ENCODE assay signal across 29 mouse cellular contexts in genomic region chr3:41170566-41170965, GRCm38 (mm10).
A peak's percentile ranks its signal among the peaks of the same experiment; 100 is the strongest.
DNase-seq lines count a peak whose midpoint lies in the region; ATAC-seq and TF ChIP-seq lines count a peak whose summit lies in the region.
"Had no signal": no experiment of that assay in that cellular context is flagged by ENCODE, and none has a peak within 500 bp of the region (broad histone marks: within the 10 kb centered on the region; RNA-seq: fewer than 3 reads in every experiment).

No protein-coding gene starts in this region.

- peaks cover 5% of the 10 kb centered on the region; the same call in 1 of the 2 replicates for H3K4me1 ChIP-seq in heart, embryonic 11.5 days (ENCODE audit: control insufficient read depth, insufficient read depth, low read length)
- peaks cover 11 to 21% of the 10 kb centered on the region in 2 experiments for H3K4me1 ChIP-seq in MEL (ENCODE audit: control insufficient read depth in 1 of 2, insufficient read depth in 2 of 2, low read length in 2 of 2)
- H3K4me1 ChIP-seq in liver, embryonic 13.5 days (replicated peaks), result peaks cover 68% of the 10 kb centered on the region
- H3K4me1 ChIP-seq: forebrain, embryonic 13.5 days; hindbrain, embryonic 12.5 days; midbrain, embryonic 13.5 days had no signal

- no peak overlapping the region for H3K4me2 ChIP-seq in heart, embryonic 11.5 days
- no peak overlapping the region for H3K4me2 ChIP-seq in liver, embryonic 13.5 days
- H3K4me2 ChIP-seq: embryonic facial prominence, embryonic 13.5 days; forebrain, embryonic 13.5 days; hindbrain, embryonic 12.5 days; midbrain, embryonic 13.5 days had no signal

- H3K27ac ChIP-seq in heart, embryonic 11.5 days (ENCODE audit: low read depth, low read length), result no peak overlapping the region; the same call in 1 of the 2 replicates
- 0 out of 2 replicates have a peak overlapping the region, but pooled peaks have one; percentile 14 for H3K27ac ChIP-seq in MEL (ENCODE audit: control insufficient read depth, low read depth, low read length)
- H3K27ac ChIP-seq in liver, embryonic 13.5 days, result peak overlapping the region; percentile 98
- H3K27ac ChIP-seq: embryonic facial prominence, embryonic 13.5 days; forebrain, embryonic 13.5 days; hindbrain, embryonic 12.5 days; hindbrain, postnatal 0 days; midbrain, embryonic 13.5 days had no signal

- no peak for ATAC-seq in heart, embryonic 11.5 days (replicated peaks; ENCODE audit: insufficient number of reproducible peaks, low FRiP score, low TSS enrichment)
- ATAC-seq in liver, embryonic 13.5 days (ENCODE audit: low read depth), result no peak
- ATAC-seq: forebrain, embryonic 13.5 days; hindbrain, postnatal 0 days; intestine, postnatal 0 days; midbrain, embryonic 13.5 days; Patski had no signal

- H3K9ac ChIP-seq in heart, embryonic 11.5 days (ENCODE audit: low read depth, low read length), result no peak overlapping the region
- H3K9ac ChIP-seq in MEL (ENCODE audit: control insufficient read depth, low read depth, low read length, poor library complexity, severe bottlenecking), result no peak overlapping the region
- H3K9ac ChIP-seq in liver, embryonic 13.5 days, result peak overlapping the region; percentile 56
- H3K9ac ChIP-seq: embryonic facial prominence, embryonic 13.5 days; forebrain, embryonic 13.5 days; hindbrain, embryonic 12.5 days; midbrain, embryonic 13.5 days had no signal

- TF ChIP-seq EP300 in MEL (IDR thresholded peaks at IDR 0.05; ENCODE audit: low read depth in 1 of 2, low read length in 2 of 2), result no peak

- H3K79me2 ChIP-seq in MEL (ENCODE audit: control insufficient read depth, insufficient read depth, low read length, poor library complexity), result no peaks in the 10 kb centered on the region

- TF ChIP-seq POLR2A in MEL (IDR thresholded peaks at IDR 0.05; ENCODE audit: control insufficient read depth in 1 of 2, insufficient read depth in 1 of 2, low read depth in 1 of 2, low read length in 2 of 2, poor library complexity in 1 of 2), result no peak

- no peaks in the 10 kb centered on the region for H3K9me3 ChIP-seq in heart, embryonic 11.5 days (replicated peaks; ENCODE audit: control insufficient read depth, low read length)
- H3K9me3 ChIP-seq in MEL (replicated peaks; ENCODE audit: insufficient read depth, low read length), result no peaks in the 10 kb centered on the region
- no peaks in the 10 kb centered on the region for H3K9me3 ChIP-seq in liver, embryonic 13.5 days (replicated peaks)
- H3K9me3 ChIP-seq: embryonic facial prominence, embryonic 13.5 days; forebrain, embryonic 13.5 days; heart, embryonic 13.5 days; hindbrain, embryonic 12.5 days had no signal

- DNase-seq in embryo, embryonic 10 days (ENCODE audit: low spot score), result peak; percentile 2
- no peak for DNase-seq in embryo, embryonic 9.5 days (ENCODE audit: extremely low spot score)
- DNase-seq in heart, postnatal 4 days, result peak; percentile 2
- DNase-seq in MEL (ENCODE audit: low read depth, low spot score), result no peak
- DNase-seq in liver, embryonic 13.5 days, result no peak
- no peak for DNase-seq in thymus, postnatal 25 days
- DNase-seq in ovary, postnatal 14 days (ENCODE audit: low spot score), result no peak
- DNase-seq: adrenal gland, postnatal 10 days; cerebellum, adult 11 months; cerebellum, adult 9-10 months; cerebellum, postnatal 36 days; embryo, embryonic 11 days; gastrocnemius, postnatal 10 days; kidney, adult 9 months; kidney, postnatal 10 days; layer of hippocampus, postnatal 36 days; left cerebral cortex, postnatal 4 days; lung, postnatal 4 days; right cerebral cortex, adult 18-20 months had no signal

- H3K4me3 ChIP-seq in heart, embryonic 11.5 days (ENCODE audit: low read depth, low read length), result no peak overlapping the region
- no peak overlapping the region for H3K4me3 ChIP-seq in MEL (ENCODE audit: control insufficient read depth in 1 of 2, insufficient read depth in 1 of 2, low read depth in 2 of 2, low read length in 2 of 2)
- no peak overlapping the region for H3K4me3 ChIP-seq in liver, embryonic 13.5 days (replicated peaks)
- H3K4me3 ChIP-seq: embryonic facial prominence, embryonic 13.5 days; forebrain, embryonic 13.5 days; heart, embryonic 13.5 days; hindbrain, embryonic 12.5 days; midbrain, embryonic 13.5 days had no signal

- TF ChIP-seq RAD21 in MEL (IDR thresholded peaks at IDR 0.05; ENCODE audit: low read depth, low read length), result no peak

- no peak for TF ChIP-seq CTCF in MEL (IDR thresholded peaks at IDR 0.05 in 2 of 3, conservative IDR thresholded peaks at IDR 0.05 in 1 of 3; ENCODE audit: control insufficient read depth in 1 of 3, insufficient read depth in 1 of 3, low read depth in 2 of 3, low read length in 3 of 3, poor library complexity in 1 of 3, severe bottlenecking in 1 of 3)

- no peaks in the 10 kb centered on the region for H3K27me3 ChIP-seq in heart, embryonic 11.5 days (ENCODE audit: control insufficient read depth, insufficient read depth, low read length)
- H3K27me3 ChIP-seq in MEL (ENCODE audit: control insufficient read depth in 1 of 2, insufficient read depth in 2 of 2, low read length in 2 of 2), result no peaks in the 10 kb centered on the region
- H3K27me3 ChIP-seq in liver, embryonic 13.5 days, result no peaks in the 10 kb centered on the region
- H3K27me3 ChIP-seq: CH12.LX; embryonic facial prominence, embryonic 13.5 days; forebrain, embryonic 13.5 days; heart, embryonic 13.5 days; hindbrain, embryonic 12.5 days; midbrain, embryonic 13.5 days; Patski had no signal

- no peaks in the 10 kb centered on the region for H3K36me3 ChIP-seq in heart, embryonic 11.5 days (ENCODE audit: control insufficient read depth, insufficient read depth, low read length)
- peaks cover 0 to 23% of the 10 kb centered on the region in 2 experiments; a peak in 2 of 4 replicates for H3K36me3 ChIP-seq in MEL (ENCODE audit: control insufficient read depth in 1 of 2, insufficient read depth in 2 of 2, low read length in 2 of 2)
- no peaks in the 10 kb centered on the region for H3K36me3 ChIP-seq in liver, embryonic 13.5 days
- H3K36me3 ChIP-seq: embryonic facial prominence, embryonic 13.5 days; heart, embryonic 13.5 days; hindbrain, embryonic 12.5 days; midbrain, embryonic 13.5 days had no signal

- WGBS in heart, embryonic 11.5 days (ENCODE audit: insufficient replicate concordance), result 70% methylated on average over 6 of the region's 6 CpGs
- 65% methylated on average over 6 of the region's 6 CpGs for WGBS in liver, embryonic 13.5 days (ENCODE audit: insufficient replicate concordance)

TF ChIP-seq in MEL, 35 proteins besides CTCF, POLR2A, EP300 and RAD21:
- no peak for TF ChIP-seq ZC3H11A (IDR thresholded peaks at IDR 0.05; ENCODE audit: low read depth, low read length)
- TF ChIP-seq RCOR1 (IDR thresholded peaks at IDR 0.05; ENCODE audit: low read depth, low read length), result no peak
- no peak for TF ChIP-seq MAZ (IDR thresholded peaks at IDR 0.05; ENCODE audit: low read depth, low read length)
- TF ChIP-seq ZKSCAN1 (IDR thresholded peaks at IDR 0.05; ENCODE audit: low read depth, low read length), result no peak
- TF ChIP-seq USF2 (IDR thresholded peaks at IDR 0.05; ENCODE audit: borderline replicate concordance in 1 of 2, insufficient read depth in 1 of 2, low read depth in 1 of 2, low read length in 2 of 2), result no peak
- no peak for TF ChIP-seq TBP (IDR thresholded peaks at IDR 0.05; ENCODE audit: low read depth, low read length)
- no peak for TF ChIP-seq NRF1 (IDR thresholded peaks at IDR 0.05; ENCODE audit: insufficient read depth, low read depth, low read length, poor library complexity, severe bottlenecking)

Comparison
In these comparisons a context has a peak if more than half of its experiments do, and no peak if none do; other contexts are left out.
1. DNase-seq: peak in embryo, embryonic 10 days (single experiment) and heart, postnatal 4 days (single experiment); none in embryo, embryonic 9.5 days (single experiment), MEL (single experiment), liver, embryonic 13.5 days (single experiment), thymus, postnatal 25 days (single experiment) and ovary, postnatal 14 days (single experiment).